Mouse (Mus musculus) E14TG2a.4 (cell line): ENCODE measurements around the gene Olfr1116.
"Not testable (repeated sequence)": the region's sequence is repeated elsewhere in the genome, so short reads cannot be mapped to it uniquely, and the experiment has no call there.

Source experiments
- H3K27me3 ChIP-seq: 2 replicates; pipeline ENCODE4 v1.6.1; 2014; ENCODE audit warnings: low read length, control low read depth; ENCODE audit not compliant: insufficient read depth
- H3K36me3 ChIP-seq: 2 replicates; pipeline ENCODE4 v1.6.1; 2014; ENCODE audit warnings: low read length, control low read depth; ENCODE audit not compliant: insufficient read depth
- H3K4me1 ChIP-seq: replicated peaks from 2 replicates; pipeline ENCODE4 v1.6.1; 2014; ENCODE audit warnings: low read depth, low read length, control low read depth
- H3K4me3 ChIP-seq: replicated peaks from 2 replicates; pipeline ENCODE4 v1.5.1; 2014; ENCODE audit warnings: mild to moderate bottlenecking, low read length
- H3K9me3 ChIP-seq: 2 replicates; pipeline ENCODE4 v1.6.1; 2014; ENCODE audit warnings: low read length, control low read depth
- CTCF ChIP-seq: conservative IDR thresholded peaks from 2 replicates; pipeline ENCODE4 v1.5.1; 2014; ENCODE audit warnings: low read length
- NANOG ChIP-seq: IDR thresholded peaks from 2 replicates; pipeline ENCODE4 v1.6.1; 2014; ENCODE audit warnings: borderline replicate concordance, low read length, mixed read lengths
- POU5F1 ChIP-seq: IDR thresholded peaks from 2 replicates; pipeline ENCODE4 v1.6.1; 2014; ENCODE audit warnings: low read length, borderline replicate concordance

The Olfr1116 gene

DNA sequence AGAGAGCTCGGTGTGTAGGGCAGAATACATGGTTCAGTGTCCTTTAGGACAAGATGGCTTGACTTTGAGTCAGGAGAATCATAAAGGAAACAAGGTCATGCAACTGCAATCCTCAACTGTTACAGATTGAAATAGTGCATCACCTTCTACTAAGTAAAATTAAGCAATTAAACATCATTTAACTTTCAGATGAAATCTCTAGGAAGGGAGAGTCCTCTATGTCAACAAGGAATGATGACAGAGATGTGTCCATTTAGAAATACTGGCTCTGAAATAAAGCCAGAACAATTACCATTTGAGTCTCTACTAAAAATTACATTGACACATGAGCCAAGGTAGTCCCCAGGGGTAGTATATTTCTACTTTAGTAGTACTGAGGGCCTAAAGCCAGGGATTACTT, at the start of gene Olfr1116:
Olfr1116 (plus strand) TSS at position 301 of the 400 bp plus-strand sequence.
- Histone ChIP-seq H3K36me3 (no peaks in the 10 kb centered on the region), H3K27me3 (no peaks in the 10 kb centered on the region)
- TF ChIP-seq NANOG (no peak), CTCF (no peak), POU5F1 (no peak)

DNA sequence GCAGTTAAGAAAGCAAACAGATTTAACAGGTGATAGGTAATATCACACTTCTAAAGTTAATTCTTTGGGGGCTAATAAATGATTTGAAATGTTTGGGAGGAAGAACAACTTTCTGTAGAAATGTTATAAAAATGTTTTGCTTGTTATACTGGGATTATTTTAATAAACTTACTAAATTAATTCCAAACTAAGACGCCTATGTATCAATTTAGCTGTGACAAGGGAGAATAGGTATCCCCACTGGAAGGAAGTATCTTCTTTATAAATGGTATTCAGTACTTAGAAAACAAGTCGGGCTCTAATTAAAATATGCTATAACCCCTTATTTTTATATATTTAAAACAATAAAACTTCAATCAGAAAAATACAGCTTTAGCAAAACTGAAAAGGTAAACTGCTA, 19.6 kb upstream of the Olfr1116 start, which contains the start of gene Olfr1115:
Olfr1115 (plus strand) TSS at position 301 of the 400 bp plus-strand sequence.
- Histone ChIP-seq H3K36me3 (no peaks in the 10 kb centered on the region), H3K4me3 (no peak within 1 kb of the TSS), H3K9me3 (no peaks in the 10 kb centered on the region), H3K4me1 (no peaks in the 10 kb centered on the region), H3K27me3 (no peaks in the 10 kb centered on the region)
- TF ChIP-seq CTCF: no peak
- TF ChIP-seq NANOG: no peak
- TF ChIP-seq POU5F1: no peak

More for the DNA sequence above, at the start of gene Olfr1116:
- Histone ChIP-seq H3K4me1 (no peaks in the 10 kb centered on the region), H3K4me3 (no peak within 1 kb of the TSS), H3K9me3 (peaks cover 15% of the 10 kb centered on the region)

DNA sequence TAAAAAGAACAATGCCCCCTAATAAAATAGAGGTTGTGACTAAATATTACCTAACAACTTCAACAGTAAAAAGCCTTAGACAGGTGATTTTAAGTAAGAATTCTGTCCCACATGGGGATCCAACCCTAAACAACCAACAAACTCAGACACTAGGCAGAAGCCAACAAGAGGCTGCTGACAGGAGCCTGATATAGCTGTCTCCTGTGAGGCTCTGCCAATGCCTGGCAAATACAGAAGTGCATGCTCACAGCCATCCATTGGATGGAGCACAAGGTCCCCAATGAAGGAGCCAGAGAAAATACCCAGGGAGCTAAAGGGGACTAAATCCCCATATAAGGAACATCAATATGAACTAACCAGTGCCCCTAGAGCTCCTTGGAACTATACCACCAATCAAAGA, 26.6 kb downstream of the Olfr1116 start:
- H3K4me1 ChIP-seq, H3K9me3 ChIP-seq, H3K4me3 ChIP-seq, H3K36me3 ChIP-seq, H3K27me3 ChIP-seq: not testable (repeated sequence)

DNA sequence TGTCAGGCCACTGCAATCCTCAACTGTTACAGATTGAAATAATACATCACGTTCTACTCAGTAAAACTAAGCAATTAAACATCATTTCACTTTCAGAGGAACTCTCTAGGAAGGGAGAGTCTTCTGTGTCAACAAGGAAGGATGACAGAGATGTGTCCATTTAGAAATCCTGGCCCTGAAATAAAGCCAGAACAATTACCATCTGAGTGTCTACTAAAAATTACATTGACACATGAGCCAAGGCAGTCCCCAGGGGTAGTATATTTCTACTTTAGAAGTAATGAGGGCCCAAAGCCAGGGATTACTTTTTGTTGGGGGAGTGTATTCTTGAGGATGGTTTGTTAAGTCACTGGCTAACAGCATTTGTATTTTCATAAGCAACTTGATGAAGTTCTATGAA, 39.9 kb downstream of the Olfr1116 start, which contains the start of gene Olfr1118:
Olfr1118 (plus strand) TSS at position 301 of the 400 bp plus-strand sequence.
- Histone ChIP-seq H3K4me3 (no peak within 1 kb of the TSS), H3K36me3 (no peaks in the 10 kb centered on the region), H3K27me3 (no peaks in the 10 kb centered on the region), H3K9me3 (peaks cover 17% of the 10 kb centered on the region), H3K4me1 (no peaks in the 10 kb centered on the region)
- TF ChIP-seq POU5F1 (no peak), CTCF (no peak), NANOG (no peak)
